Mouse (Mus musculus): ENCODE measurements at regions not wholly inside any gene's neighbourhood (a gene's known extent, or its start where the extent isn't known, plus 50 kb on each side); places are given as distances from the start of the nearest gene placed in this dataset.

- TF ChIP-seq ZKSCAN1 (IDR thresholded peaks at IDR 0.05; ENCODE audit: low read depth, low read length): no peak
- no peak for TF ChIP-seq CTCF (IDR thresholded peaks at IDR 0.05 in 2 of 3, conservative IDR thresholded peaks at IDR 0.05 in 1 of 3; ENCODE audit: control insufficient read depth in 1 of 3, insufficient read depth in 1 of 3, low read depth in 2 of 3, low read length in 3 of 3, poor library complexity in 1 of 3, severe bottlenecking in 1 of 3)
- no peak for TF ChIP-seq CHD1 (IDR thresholded peaks at IDR 0.05; ENCODE audit: low read depth, low read length)
- no peak for TF ChIP-seq TCF12 (IDR thresholded peaks at IDR 0.05; ENCODE audit: low read depth, low read length)
- TF ChIP-seq EP300 (IDR thresholded peaks at IDR 0.05; ENCODE audit: low read depth in 1 of 2, low read length in 2 of 2): no peak
- TF ChIP-seq POLR2AphosphoS5 (IDR thresholded peaks at IDR 0.05; ENCODE audit: borderline replicate concordance, low read depth, low read length): no peak
Observed at GRCm38 (mm10) chrX:110281929-110282328, 532.2 kb upstream of the Pou3f4 start.

Data from MEL (cell line).